Mouse (Mus musculus): ENCODE data around the gene Loxl4.

- TF ChIP-seq POLR2A (IDR thresholded peaks at IDR 0.05; ENCODE audit: low read depth, low read length) (no peak), CTCF (IDR thresholded peaks at IDR 0.05; ENCODE audit: borderline replicate concordance, insufficient read depth, low read length) (no peak)
Observed at GRCm38 (mm10) chr19:42608082-42608481, 4.5 kb downstream of the Loxl4 start.
